Mouse (Mus musculus) liver, embryonic 14.5 days (tissue): ENCODE data around the gene Acly. TPM values are rescaled to one million over a fixed set of nuclear protein-coding genes. Genes with fewer than 3 reads are reported as not detected.
"Not testable (repeated sequence)": the region's sequence is repeated elsewhere in the genome, so short reads cannot be mapped to it uniquely, and the experiment has no call there.

Source experiments
- ATAC-seq: fragments of 200-750 bp; cut with Nextera tagmentation; 2 replicates; pipeline ENCODE4 v1.8.0; 2017; ENCODE audit warnings: moderate number of reproducible peaks, mild to moderate bottlenecking, moderate library complexity; ENCODE audit not compliant: insufficient read depth
- DNase-seq, 3 experiments: peaks; one replicate each; pipeline ENCODE4 v3.0.0-alpha.2; 2012 to 2013; ENCODE audit warnings: low read depth in 3 of 3, low spot score in 3 of 3
- H3K27ac ChIP-seq: fragments of 300-500 bp; sonication (generic); 2 replicates; pipeline ENCODE4 v1.5.1; 2014; ENCODE audit warnings: moderate library complexity, mild to moderate bottlenecking, control low read depth, inconsistent platforms
- H3K27me3 ChIP-seq: fragments of 300-500 bp; sonication (generic); 2 replicates; pipeline ENCODE4 v1.6.1; 2014; ENCODE audit warnings: mild to moderate bottlenecking, low read length, moderate library complexity; ENCODE audit not compliant: control insufficient read depth, insufficient read depth
- H3K36me3 ChIP-seq: fragments of 300-500 bp; sonication (generic); replicated peaks from 2 replicates; pipeline ENCODE4 v1.6.1; 2014; ENCODE audit warnings: low read depth; ENCODE audit not compliant: control insufficient read depth, insufficient read depth
- H3K4me1 ChIP-seq, 2 experiments: fragments of 200-500 bp in 1 of 2; fragments of 300-500 bp in 1 of 2; sonication (generic) in 1 of 2; replicated peaks; 2 replicates each; pipeline ENCODE4 v1.6.1; 2012 to 2014; ENCODE audit warnings: antibody characterized with exemption in 1 of 2, inconsistent platforms in 1 of 2, low read length in 1 of 2; ENCODE audit not compliant: control insufficient read depth in 2 of 2, insufficient read depth in 2 of 2
- H3K4me2 ChIP-seq: fragments of 300-500 bp; sonication (generic); 2 replicates; pipeline ENCODE4 v1.6.1; 2014; ENCODE audit warnings: low read depth, mild to moderate bottlenecking, control low read depth, moderate library complexity
- H3K4me3 ChIP-seq, 2 experiments: fragments of 200-500 bp in 1 of 2; fragments of 300-500 bp in 1 of 2; sonication (generic) in 1 of 2; 2 replicates each; pipeline ENCODE4 v1.5.1; 2012 to 2014; ENCODE audit warnings: low read depth in 2 of 2, low read length in 2 of 2, mild to moderate bottlenecking in 2 of 2, control low read depth in 1 of 2, inconsistent platforms in 1 of 2, moderate library complexity in 1 of 2; ENCODE audit not compliant: insufficient read depth in 1 of 2
- H3K9ac ChIP-seq: fragments of 300-500 bp; sonication (generic); replicated peaks from 2 replicates; pipeline ENCODE4 v1.6.1; 2014; ENCODE audit warnings: mild to moderate bottlenecking, control low read depth, moderate library complexity
- H3K9me3 ChIP-seq: fragments of 300-500 bp; sonication (generic); 2 replicates; pipeline ENCODE4 v1.6.1; 2016; ENCODE audit warnings: low read length, mixed read lengths; ENCODE audit not compliant: control insufficient read depth
- CTCF ChIP-seq: IDR thresholded peaks from 2 replicates; pipeline ENCODE4 v1.5.1; 2016; ENCODE audit warnings: antibody characterized with exemption, low read depth, control low read depth
- EP300 ChIP-seq: IDR thresholded peaks from 2 replicates; pipeline ENCODE4 v1.6.1; 2016; ENCODE audit warnings: antibody characterized with exemption, low read depth
- WGBS: fragments of 180-500 bp; shearing (Covaris S2); extraction: QIAGEN DNeasy Blood & Tissue Kit; methylation state at CpG from one replicate; pipeline ENCODE4 v1.1.7; 2014; ENCODE audit not compliant: insufficient replicate concordance; 5-methylcytosine and 5-hydroxymethylcytosine counted together
- polyA plus RNA-seq, 2 experiments: library from polyadenylated mRNA; depleted of rRNA in 1 of 2; stranded (reverse) in 1 of 2; unstranded in 1 of 2; fragments of >200 nt; fragmentation: Nextera tagmentation in 1 of 2; extraction: Ambion mirVana in 1 of 2; gene quantifications; 2 replicates each; pipeline versions ENCODE4 v1.2.1 to v1.2.3; 2012 to 2014

Acly gene
- polyA plus RNA-seq, 2 experiments, result 45.9 to 68.2 TPM

GRCm38 (mm10) chr11:100540966-100541365, 13.2 kb upstream of the Acly start:
- TF ChIP-seq EP300 (no peak), CTCF (no peak)
- no peak for DNase-seq
- Histone ChIP-seq H3K27ac (no peak overlapping the region), H3K9ac (no peak overlapping the region), H3K27me3 (no peaks in the 10 kb centered on the region), H3K9me3 (no peaks in the 10 kb centered on the region), H3K4me2 (no peak overlapping the region), H3K4me3 (no peak overlapping the region), H3K36me3 (no peaks in the 10 kb centered on the region), H3K4me1 (peaks cover 7 to 13% of the 10 kb centered on the region in 2 experiments)
- WGBS, result 18% methylated on average over 6 of the region's 6 CpGs
- no peak for ATAC-seq

- peaks cover 0 to 3% of the 10 kb centered on the region in 2 experiments; a peak in 2 of 4 replicates for H3K4me1 ChIP-seq
- no peak overlapping the region for H3K27ac ChIP-seq
- no peaks in the 10 kb centered on the region for H3K9me3 ChIP-seq
- TF ChIP-seq EP300 (no peak), CTCF (no peak)
- ATAC-seq (no peak), DNase-seq (no peak)
- no peak overlapping the region for H3K9ac ChIP-seq
- H3K4me2 ChIP-seq, result no peak overlapping the region
- no peaks in the 10 kb centered on the region for H3K36me3 ChIP-seq
- H3K27me3 ChIP-seq, result no peaks in the 10 kb centered on the region
- no peak overlapping the region for H3K4me3 ChIP-seq
These were observed 8.7 kb upstream of the Acly start for GRCm38 (mm10) chr11:100536466-100536865.

GRCm38 (mm10) chr11:100535996-100536395, 8.2 kb upstream of the Acly start:
- Histone ChIP-seq H3K9ac (no peak overlapping the region), H3K9me3 (no peaks in the 10 kb centered on the region), H3K27me3 (no peaks in the 10 kb centered on the region), H3K36me3 (no peaks in the 10 kb centered on the region), H3K4me2 (no peak overlapping the region), H3K4me1 (peaks cover 3% of the 10 kb centered on the region in 2 experiments; a peak in 3 of 4 replicates), H3K4me3 (no peak overlapping the region), H3K27ac (no peak overlapping the region)
- no peak for TF ChIP-seq EP300
- no peak for TF ChIP-seq CTCF
- ATAC-seq, result no peak
- no peak for DNase-seq
- 23% methylated on average over 1 of the region's 1 CpGs for WGBS

GRCm38 (mm10) chr11:100534821-100535220, 7.0 kb upstream of the Acly start:
- not testable (repeated sequence) for ATAC-seq, H3K4me2 ChIP-seq

GRCm38 (mm10) chr11:100534411-100534810, 6.6 kb upstream of the Acly start:
- H3K4me1 ChIP-seq, H3K9ac ChIP-seq, H3K4me3 ChIP-seq, H3K27me3 ChIP-seq, H3K27ac ChIP-seq, DNase-seq, H3K9me3 ChIP-seq, H3K4me2 ChIP-seq, ATAC-seq, H3K36me3 ChIP-seq: not testable (repeated sequence)
- WGBS, result 68% methylated on average over 2 of the region's 2 CpGs

More at GRCm38 (mm10) chr11:100534821-100535220, 7.0 kb upstream of the Acly start:
- H3K4me1 ChIP-seq, H3K27me3 ChIP-seq, DNase-seq, H3K36me3 ChIP-seq, H3K9me3 ChIP-seq, H3K9ac ChIP-seq, H3K27ac ChIP-seq, H3K4me3 ChIP-seq: not testable (repeated sequence)
- 69% methylated on average over 6 of the region's 6 CpGs for WGBS

- no peak for TF ChIP-seq EP300
- no peak for TF ChIP-seq CTCF
- no peak for DNase-seq
- H3K4me1 ChIP-seq, result peaks cover 0 to 3% of the 10 kb centered on the region in 2 experiments; a peak in 2 of 4 replicates
- no peak overlapping the region for H3K4me3 ChIP-seq
- no peak for ATAC-seq
- H3K27ac ChIP-seq, result no peak overlapping the region
- no peaks in the 10 kb centered on the region for H3K27me3 ChIP-seq
- no peaks in the 10 kb centered on the region for H3K9me3 ChIP-seq
- H3K36me3 ChIP-seq, result no peaks in the 10 kb centered on the region
- WGBS, result 74% methylated on average over 6 of the region's 6 CpGs
- no peak overlapping the region for H3K4me2 ChIP-seq
- no peak overlapping the region for H3K9ac ChIP-seq
These were observed 6.1 kb upstream of the Acly start for GRCm38 (mm10) chr11:100533871-100534270.
